Mouse (Mus musculus) heart, postnatal 0 days (tissue): Measurements from ENCODE around the gene Ppil3.

Experiments used
- CTCF ChIP-seq: IDR thresholded peaks from 2 replicates; pipeline ENCODE4 v1.5.1; 2016; ENCODE audit warnings: antibody characterized with exemption, control low read depth, low read depth
- EP300 ChIP-seq: IDR thresholded peaks from 2 replicates; pipeline ENCODE4 v1.6.1; 2016; ENCODE audit warnings: antibody characterized with exemption, low read depth

- no peak for TF ChIP-seq CTCF
- TF ChIP-seq EP300 = no peak
Measured at GRCm38 (mm10) chr1:58408141-58408540, 37.1 kb downstream of the Ppil3 start.
